24 mouse cellular contexts compared by ENCODE assay signal in the genomic region with DNA sequence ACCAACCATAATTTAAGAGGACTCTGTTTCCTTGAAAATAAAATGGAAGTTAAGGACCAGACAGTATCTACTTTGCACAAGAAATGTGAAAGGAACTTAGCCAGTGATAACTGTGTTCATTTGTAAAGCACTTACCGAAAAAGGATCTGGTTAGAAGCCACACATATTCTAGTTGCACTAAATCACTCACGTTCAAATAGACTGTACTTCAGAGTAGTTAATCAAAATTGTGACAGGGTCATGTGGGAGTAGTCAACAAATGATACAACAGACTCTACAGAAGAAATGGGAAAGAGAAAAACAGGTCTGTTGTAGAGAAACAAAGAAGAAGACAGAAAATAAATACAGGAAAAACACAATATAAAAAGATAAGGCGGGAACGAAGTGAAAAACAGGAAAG.
DNase-seq lines count a peak whose midpoint lies in the region; ATAC-seq lines count a peak whose summit lies in the region.
"Had no signal": no experiment of that assay in that cellular context is flagged by ENCODE, and none has a peak within 500 bp of the region (broad histone marks: within the 10 kb centered on the region; RNA-seq: fewer than 3 reads in every experiment).

No protein-coding gene starts in this region.

- H3K27ac ChIP-seq in forebrain, embryonic 10.5 days: no peak overlapping the region
- no peak overlapping the region for H3K27ac ChIP-seq in midbrain, embryonic 16.5 days (ENCODE audit: low read length)

- no peak overlapping the region for H3K4me2 ChIP-seq in midbrain, embryonic 16.5 days (ENCODE audit: low read length)

- no peak overlapping the region for H3K9ac ChIP-seq in midbrain, embryonic 16.5 days (ENCODE audit: low read depth, low read length)

- no peak overlapping the region for H3K4me3 ChIP-seq in forebrain, embryonic 10.5 days
- H3K4me3 ChIP-seq in midbrain, embryonic 16.5 days (ENCODE audit: low read depth, low read length): no peak overlapping the region

- H3K36me3 ChIP-seq in forebrain, embryonic 10.5 days (replicated peaks): no peaks in the 10 kb centered on the region
- H3K36me3 ChIP-seq in midbrain, embryonic 16.5 days (ENCODE audit: control insufficient read depth, insufficient read depth, low read length): no peaks in the 10 kb centered on the region
- H3K36me3 ChIP-seq: G1E had no signal

- H3K9me3 ChIP-seq in forebrain, embryonic 10.5 days: no peaks in the 10 kb centered on the region
- H3K9me3 ChIP-seq in midbrain, embryonic 16.5 days (replicated peaks; ENCODE audit: control insufficient read depth, low read length, poor library complexity, severe bottlenecking): no peaks in the 10 kb centered on the region

- ATAC-seq in common myeloid progenitor, adult 5-6 weeks (replicated peaks; ENCODE audit: low read depth, poor library complexity, severe bottlenecking): peak; percentile 70
- peak; percentile 64 to 65; a peak in 3 of 4 replicates for ATAC-seq in hematopoietic stem cell, adult 5-6 weeks (replicated peaks in 1 of 2; ENCODE audit: insufficient read depth in 1 of 2, low FRiP score in 2 of 2, low TSS enrichment in 1 of 2, low read depth in 1 of 2, poor library complexity in 2 of 2, severe bottlenecking in 2 of 2)
- ATAC-seq in megakaryocyte progenitor cell, adult 5-6 weeks (replicated peaks; ENCODE audit: poor library complexity): 0 out of 2 replicates have a peak, but pooled peaks have one; percentile 17
- no peak for ATAC-seq in midbrain, embryonic 16.5 days
- ATAC-seq: activated CD4-positive, CD25-positive, alpha-beta regulatory T cell, adult 4 months; CD4-positive, CD25-positive, alpha-beta regulatory T cell, adult 4 months; Patski had no signal

- 92% methylated on average over 4 of the region's 4 CpGs for WGBS in forebrain, embryonic 10.5 days
- 83% methylated on average over 4 of the region's 4 CpGs for WGBS in midbrain, embryonic 16.5 days

- no peaks in the 10 kb centered on the region for H3K4me1 ChIP-seq in forebrain, embryonic 10.5 days
- no peaks in the 10 kb centered on the region for H3K4me1 ChIP-seq in midbrain, embryonic 16.5 days (ENCODE audit: control insufficient read depth, insufficient read depth, low read length)

- peak; percentile 5 for DNase-seq in adipocyte (ENCODE audit: low spot score)
- no peak for DNase-seq in adrenal gland, postnatal 4 days (ENCODE audit: low spot score in 2 of 2)
- no peak for DNase-seq in heart, adult 18-20 months
- no peak for DNase-seq in forebrain, embryonic 10.5 days (ENCODE audit: extremely low spot score, low spot score)
- DNase-seq: adrenal gland, adult 2 months; adrenal gland, adult 8-10 months; adrenal gland, postnatal 10 days; adrenal gland, postnatal 14 days; adrenal gland, postnatal 25 days; adrenal gland, postnatal 36 days; B cell, adult 2 months; cerebellum, adult 11 months; cerebellum, adult 11-12 months; cerebellum, adult 18-20 months; cerebellum, adult 2 months had no signal

- H3K27me3 ChIP-seq in forebrain, embryonic 10.5 days (ENCODE audit: poor library complexity, severe bottlenecking): no peaks in the 10 kb centered on the region
- H3K27me3 ChIP-seq in midbrain, embryonic 16.5 days (ENCODE audit: control insufficient read depth, insufficient read depth, low read depth, low read length): no peaks in the 10 kb centered on the region
- H3K27me3 ChIP-seq: CH12.LX, Patski had no signal
